Mouse (Mus musculus) CH12.LX (cell line): ENCODE data around the gene Etl4. TPM values are rescaled to one million over a fixed set of nuclear protein-coding genes. Genes with fewer than 3 reads are reported as not detected.

Source experiments
- DNase-seq: peaks from one replicate; pipeline ENCODE4 v3.0.0-alpha.2; 2013; ENCODE audit errors: extremely low read depth
- H3K27ac ChIP-seq: 2 replicates; pipeline ENCODE4 v1.5.1; 2012; ENCODE audit warnings: low read depth, mild to moderate bottlenecking, control low read depth, moderate library complexity; ENCODE audit not compliant: insufficient read depth
- H3K27me3 ChIP-seq: replicated peaks from 2 replicates; pipeline ENCODE3; 2012; ENCODE audit warnings: inconsistent platforms
- H3K36me3 ChIP-seq, 2 experiments: replicated peaks in 1 of 2; 2 replicates each; pipeline versions ENCODE3 to v1.6.1; 2012; ENCODE audit warnings: inconsistent platforms in 1 of 2, low read length in 1 of 2, mild to moderate bottlenecking in 1 of 2, mixed read lengths in 1 of 2, moderate library complexity in 1 of 2; ENCODE audit not compliant: control insufficient read depth in 1 of 2, insufficient read depth in 1 of 2
- H3K4me1 ChIP-seq, 2 experiments: 2 replicates each; pipeline ENCODE4 v1.6.1; 2012; ENCODE audit warnings: inconsistent platforms in 1 of 2, moderate library complexity in 1 of 2; ENCODE audit not compliant: insufficient read depth in 2 of 2, control insufficient read depth in 1 of 2
- H3K4me2 ChIP-seq: 2 replicates; pipeline ENCODE4 v1.6.1; 2012; ENCODE audit warnings: low read depth, mild to moderate bottlenecking, control low read depth; ENCODE audit not compliant: poor library complexity, insufficient read depth, severe bottlenecking
- H3K4me3 ChIP-seq, 3 experiments: fragments of 150-350 bp in 1 of 3; sonication (generic) in 1 of 3; replicated peaks in 1 of 3; 2 replicates each; pipeline versions ENCODE3 to v1.5.1; 2011 to 2012; ENCODE audit warnings: low read depth in 2 of 3, low read length in 2 of 3, mild to moderate bottlenecking in 2 of 3, moderate library complexity in 2 of 3, control low read depth in 1 of 3, improper control_type of control experiment in 1 of 3, inconsistent platforms in 1 of 3, mixed read lengths in 1 of 3; ENCODE audit not compliant: poor library complexity in 1 of 3
- H3K79me2 ChIP-seq: replicated peaks from 2 replicates; pipeline ENCODE4 v1.6.1; 2012; ENCODE audit warnings: mild to moderate bottlenecking, moderate library complexity; ENCODE audit not compliant: control insufficient read depth, poor library complexity, insufficient read depth, severe bottlenecking; ENCODE audit errors: extremely low read depth
- H3K9ac ChIP-seq: 2 replicates; pipeline ENCODE4 v1.6.1; 2012; ENCODE audit warnings: low read depth, mild to moderate bottlenecking, control low read depth, moderate library complexity; ENCODE audit not compliant: insufficient read depth
- H3K9me3 ChIP-seq: replicated peaks from 2 replicates; pipeline ENCODE3; 2012; ENCODE audit warnings: low read length, inconsistent platforms, mixed read lengths
- BHLHE40 ChIP-seq: IDR thresholded peaks from 2 replicates; pipeline ENCODE4 v1.6.1; 2011; ENCODE audit warnings: mild to moderate bottlenecking, low read depth, low read length, improper control_type of control experiment
- CHD2 ChIP-seq: IDR thresholded peaks from 2 replicates; pipeline ENCODE4 v1.6.1; 2011; ENCODE audit warnings: low read length, improper control_type of control experiment
- CTCF ChIP-seq, 2 experiments: IDR thresholded peaks in 1 of 2; conservative IDR thresholded peaks in 1 of 2; 2 replicates each; pipeline ENCODE4 v1.5.1; 2011 to 2012; ENCODE audit warnings: low read depth in 2 of 2, low read length in 2 of 2, improper control_type of control experiment in 1 of 2, inconsistent platforms in 1 of 2, mild to moderate bottlenecking in 1 of 2, moderate library complexity in 1 of 2
- ELF1 ChIP-seq: IDR thresholded peaks from 2 replicates; pipeline ENCODE4 v1.6.1; 2014; ENCODE audit warnings: low read depth, mild to moderate bottlenecking, inconsistent platforms, low read length, improper control_type of control experiment
- JUN ChIP-seq: IDR thresholded peaks from 2 replicates; pipeline ENCODE4 v1.6.1; 2011; ENCODE audit warnings: low read depth, mild to moderate bottlenecking, low read length, improper control_type of control experiment, moderate library complexity; ENCODE audit not compliant: insufficient read depth
- MAFK ChIP-seq: IDR thresholded peaks from 2 replicates; pipeline ENCODE4 v1.6.1; 2011; ENCODE audit warnings: low read length, improper control_type of control experiment; ENCODE audit not compliant: insufficient replicate concordance
- MAZ ChIP-seq: IDR thresholded peaks from 2 replicates; pipeline ENCODE4 v1.6.1; 2012; ENCODE audit warnings: low read depth, mild to moderate bottlenecking, inconsistent platforms, low read length, improper control_type of control experiment, moderate library complexity
- MEF2A ChIP-seq: IDR thresholded peaks from 2 replicates; pipeline ENCODE4 v1.6.1; 2014; ENCODE audit warnings: low read depth, mild to moderate bottlenecking, inconsistent platforms, low read length, improper control_type of control experiment, borderline replicate concordance
- MXI1 ChIP-seq: IDR thresholded peaks from 2 replicates; pipeline ENCODE4 v1.6.1; 2011; ENCODE audit warnings: mild to moderate bottlenecking, low read depth, low read length, improper control_type of control experiment
- MYC ChIP-seq: IDR thresholded peaks from 2 replicates; pipeline ENCODE4 v1.6.1; 2011; ENCODE audit warnings: low read depth, mild to moderate bottlenecking, improper control_type of control experiment, low read length
- NELFE ChIP-seq: IDR thresholded peaks from 2 replicates; pipeline ENCODE4 v1.6.1; 2011; ENCODE audit warnings: low read depth, low read length, improper control_type of control experiment
- POLR2A ChIP-seq: IDR thresholded peaks from 2 replicates; pipeline ENCODE4 v1.6.1; 2011; ENCODE audit warnings: low read depth, mild to moderate bottlenecking, improper control_type of control experiment, low read length
- POLR2AphosphoS2 ChIP-seq: IDR thresholded peaks from 2 replicates; pipeline ENCODE4 v1.6.1; 2011; ENCODE audit warnings: low read depth, low read length, improper control_type of control experiment
- RCOR1 ChIP-seq: conservative IDR thresholded peaks from 2 replicates; pipeline ENCODE4 v1.6.1; 2012; ENCODE audit warnings: low read depth, mild to moderate bottlenecking, inconsistent platforms, low read length, improper control_type of control experiment
- SIN3A ChIP-seq: IDR thresholded peaks from 2 replicates; pipeline ENCODE4 v1.6.1; 2012; ENCODE audit warnings: low read length, improper control_type of control experiment, inconsistent platforms
- SMC3 ChIP-seq: IDR thresholded peaks from 2 replicates; pipeline ENCODE4 v1.6.1; 2011; ENCODE audit warnings: low read depth, low read length, improper control_type of control experiment
- TBP ChIP-seq: conservative IDR thresholded peaks from 2 replicates; pipeline ENCODE4 v1.6.1; 2011; ENCODE audit warnings: low read depth, low read length, improper control_type of control experiment
- USF1 ChIP-seq: IDR thresholded peaks from 2 replicates; pipeline ENCODE4 v1.6.1; 2014; ENCODE audit warnings: low read depth, mild to moderate bottlenecking, inconsistent platforms, low read length, improper control_type of control experiment
- ZC3H11A ChIP-seq: IDR thresholded peaks from 2 replicates; pipeline ENCODE4 v1.6.1; 2012; ENCODE audit warnings: low read depth, mild to moderate bottlenecking, inconsistent platforms, low read length, improper control_type of control experiment
- ZMIZ1 ChIP-seq: IDR thresholded peaks from 2 replicates; pipeline ENCODE4 v1.6.1; 2012; ENCODE audit warnings: low read depth, mild to moderate bottlenecking, inconsistent platforms, low read length, improper control_type of control experiment
- ZNF384 ChIP-seq: IDR thresholded peaks from 2 replicates; pipeline ENCODE4 v1.6.1; 2012; ENCODE audit warnings: low read depth, low read length, improper control_type of control experiment, inconsistent platforms
- dilution Hi-C: fragments of 300-500 bp; cut with MboI; formaldehyde crosslinking; loops from 2 replicates; pipeline ENCODE4 v1.14.3; 2020; ENCODE audit warnings: low sequenced_read_pairs; ENCODE audit not compliant: extremely low pct_unique_long_range_greater_than_20kb, extremely low pct_ligation_motif_present
- in situ Hi-C: fragments of 300-500 bp; cut with MboI; formaldehyde crosslinking; loops from 3 replicates; pipeline ENCODE4 v1.14.3; 2019; ENCODE audit warnings: low sequenced_read_pairs, low pct_ligation_motif_present, low pct_unique_long_range_greater_than_20kb, mixed read lengths
- polyA plus RNA-seq: library from polyadenylated mRNA; unstranded; fragments of >175 nt; gene quantifications from 2 replicates; pipeline ENCODE4 v1.2.1, GENCODE M21; 2012; ENCODE audit warnings: low read depth; ENCODE audit not compliant: insufficient read length
- total RNA-seq, 2 experiments: library from RNA; depleted of rRNA; stranded (reverse); fragments of 300-350 nt in 1 of 2; fragments of >200 nt in 1 of 2; gene quantifications; 2 replicates each; pipeline ENCODE4 v1.2.3; 2012 to 2014

Etl4 gene
- total and polyA plus RNA-seq, 3 experiments = 7.2 to 18.6 (median 11.7) TPM

- H3K9ac ChIP-seq = no peak overlapping the region
- TF ChIP-seq CHD2 (no peak), NELFE (no peak), MXI1 (no peak), ZMIZ1 (no peak), BHLHE40 (no peak), MYC (no peak), TBP (no peak), MEF2A (no peak)
- H3K9me3 ChIP-seq = no peaks in the 10 kb centered on the region
- H3K79me2 ChIP-seq = no peaks in the 10 kb centered on the region
- in situ Hi-C loops = no loop called here
- H3K4me3 ChIP-seq = no peak overlapping the region
- no peak for DNase-seq
- H3K4me1 ChIP-seq = no peaks in the 10 kb centered on the region
- no peak overlapping the region for H3K27ac ChIP-seq
- no peaks in the 10 kb centered on the region for H3K36me3 ChIP-seq
- H3K4me2 ChIP-seq = no peak overlapping the region
- no peaks in the 10 kb centered on the region for H3K27me3 ChIP-seq
- dilution Hi-C loops = no loop called here
Observed at GRCm38 (mm10) chr2:19930009-19930408, 20.4 kb downstream of the Etl4 start.

DNA sequence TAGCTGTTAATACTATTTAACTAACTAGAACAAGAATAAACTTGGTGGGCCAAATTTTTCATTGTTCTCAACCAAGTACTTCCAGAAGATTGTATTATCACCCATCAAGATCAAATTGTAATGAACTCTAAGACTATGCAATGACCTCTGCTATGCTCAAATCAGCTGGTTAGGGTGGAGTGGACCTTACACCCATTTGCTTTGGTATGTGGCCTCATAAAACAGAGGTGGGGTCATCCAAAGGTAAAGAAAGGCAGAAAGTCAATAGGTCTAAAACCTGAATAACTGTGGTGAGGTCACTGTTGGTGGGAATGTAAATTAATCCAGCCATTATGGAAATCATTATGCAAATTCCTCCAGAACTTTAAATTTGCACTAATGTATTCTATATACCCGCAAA, 24.3 kb downstream of the Etl4 start:
- Histone ChIP-seq H3K27me3 (no peaks in the 10 kb centered on the region), H3K79me2 (no peaks in the 10 kb centered on the region), H3K4me2 (no peak overlapping the region), H3K36me3 (no peaks in the 10 kb centered on the region), H3K27ac (no peak overlapping the region), H3K4me3 (no peak overlapping the region), H3K9me3 (no peaks in the 10 kb centered on the region), H3K4me1 (no peaks in the 10 kb centered on the region), H3K9ac (no peak overlapping the region)
- no peak for DNase-seq
- dilution Hi-C loops = no loop called here
- TF ChIP-seq NELFE (no peak), SIN3A (no peak), ZNF384 (no peak), TBP (no peak), POLR2AphosphoS2 (no peak), RCOR1 (no peak), SMC3 (no peak), CHD2 (no peak), JUN (no peak)
- TF ChIP-seq, all 38 proteins: peak for 0
- in situ Hi-C loops = no loop called here

DNA sequence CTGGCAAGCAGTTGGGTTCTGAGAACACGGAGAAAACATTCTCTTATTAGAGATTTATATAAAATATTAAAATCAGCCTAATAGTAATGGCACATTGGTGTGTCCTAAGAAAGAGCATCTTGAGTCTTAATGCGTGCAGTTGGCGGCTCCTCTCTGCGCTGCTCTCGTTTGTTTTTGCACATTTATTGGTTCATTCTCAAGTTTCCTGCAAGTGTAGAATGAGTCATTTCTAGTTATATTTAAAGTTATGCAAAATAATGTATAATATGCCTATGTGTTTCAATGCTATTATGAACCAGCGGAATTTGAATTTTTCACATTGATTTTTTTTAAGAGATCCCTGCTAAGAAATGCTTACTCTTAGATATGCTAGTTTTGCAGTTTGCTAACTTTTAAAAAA, 35.6 kb downstream of the Etl4 start:
- H3K27me3 ChIP-seq = no peaks in the 10 kb centered on the region
- H3K79me2 ChIP-seq = no peaks in the 10 kb centered on the region
- H3K9me3 ChIP-seq = no peaks in the 10 kb centered on the region
- DNase-seq = no peak
- H3K9ac ChIP-seq = no peak overlapping the region
- no peak overlapping the region for H3K4me3 ChIP-seq
- dilution Hi-C loops (no loop called here), in situ Hi-C loops (no loop called here)
- peaks cover 0 to 2% of the 10 kb centered on the region in 2 experiments; a peak in 2 of 4 replicates for H3K4me1 ChIP-seq
- H3K36me3 ChIP-seq = no peaks in the 10 kb centered on the region
- no peak for TF ChIP-seq ZNF384
- TF ChIP-seq MAFK = no peak
- no peak for TF ChIP-seq MAZ
- TF ChIP-seq CTCF (conservative IDR thresholded peaks at IDR 0.05 in 1 of 2, IDR thresholded peaks at IDR 0.05 in 1 of 2; ENCODE audit: low read depth in 2 of 2, low read length in 2 of 2) = no peak
- TF ChIP-seq ELF1 = no peak
- TF ChIP-seq ZC3H11A = no peak
- no peak for TF ChIP-seq BHLHE40
- TF ChIP-seq POLR2A = no peak
- TF ChIP-seq USF1 = no peak
- TF ChIP-seq MYC = no peak
- H3K27ac ChIP-seq = no peak overlapping the region
- no peak overlapping the region for H3K4me2 ChIP-seq
